Mouse (Mus musculus) olfactory bulb, adult 2 months (tissue): ENCODE measurements around the gene Mthfr.

Experiments used
- CTCF ChIP-seq: fragments of 200-500 bp; IDR thresholded peaks from 2 replicates; pipeline ENCODE4 v1.5.1; 2012; ENCODE audit warnings: low read depth, mild to moderate bottlenecking, low read length, moderate library complexity; ENCODE audit not compliant: insufficient read depth
- POLR2A ChIP-seq: fragments of 200-500 bp; IDR thresholded peaks from 2 replicates; pipeline ENCODE4 v1.6.1; 2012; ENCODE audit warnings: mild to moderate bottlenecking, low read depth, low read length, moderate library complexity; ENCODE audit not compliant: insufficient read depth

- no peak for TF ChIP-seq CTCF
- TF ChIP-seq POLR2A: no peak
Measured at GRCm38 (mm10) chr4:148066401-148066744, 27.5 kb downstream of the Mthfr start.
